Mouse (Mus musculus) heart, adult 2 months (tissue): ENCODE measurements around the gene Gm7579.

Source experiments
- CTCF ChIP-seq: fragments of 200-600 bp; IDR thresholded peaks from 2 replicates; pipeline ENCODE4 v1.8.1; 2022; ENCODE audit warnings: antibody characterized with exemption, mild to moderate bottlenecking, moderate library complexity
- POLR2A ChIP-seq: fragments of 200-500 bp; IDR thresholded peaks from 2 replicates; pipeline ENCODE4 v1.6.1; 2011; ENCODE audit warnings: mild to moderate bottlenecking, low read depth, low read length, control low read depth; ENCODE audit not compliant: insufficient read depth

DNA sequence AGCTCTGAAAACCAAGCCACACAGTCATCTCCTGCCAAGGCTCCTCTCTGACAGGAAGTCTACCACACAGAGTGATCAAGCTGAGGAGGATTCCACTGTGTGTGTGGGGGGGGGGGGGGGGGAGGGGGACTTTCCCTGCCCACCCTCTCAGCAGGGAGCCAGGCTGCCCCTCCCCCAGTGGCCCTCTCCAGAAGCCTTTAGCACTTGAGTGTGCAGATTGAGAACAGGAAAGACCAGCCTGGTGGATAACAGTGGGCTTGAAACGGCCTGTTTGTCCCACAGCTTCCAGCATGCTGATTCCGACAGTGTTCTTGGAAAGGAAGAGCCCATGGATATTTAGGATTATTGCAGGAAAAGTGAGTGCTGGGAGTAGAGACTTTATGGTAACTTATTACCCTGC is 12.9 kb downstream of the Gm7579 start:
- TF ChIP-seq CTCF: no peak
- TF ChIP-seq POLR2A: no peak
